Mouse (Mus musculus): ENCODE measurements around the gene Ippk.

Gene Ippk

DNA sequence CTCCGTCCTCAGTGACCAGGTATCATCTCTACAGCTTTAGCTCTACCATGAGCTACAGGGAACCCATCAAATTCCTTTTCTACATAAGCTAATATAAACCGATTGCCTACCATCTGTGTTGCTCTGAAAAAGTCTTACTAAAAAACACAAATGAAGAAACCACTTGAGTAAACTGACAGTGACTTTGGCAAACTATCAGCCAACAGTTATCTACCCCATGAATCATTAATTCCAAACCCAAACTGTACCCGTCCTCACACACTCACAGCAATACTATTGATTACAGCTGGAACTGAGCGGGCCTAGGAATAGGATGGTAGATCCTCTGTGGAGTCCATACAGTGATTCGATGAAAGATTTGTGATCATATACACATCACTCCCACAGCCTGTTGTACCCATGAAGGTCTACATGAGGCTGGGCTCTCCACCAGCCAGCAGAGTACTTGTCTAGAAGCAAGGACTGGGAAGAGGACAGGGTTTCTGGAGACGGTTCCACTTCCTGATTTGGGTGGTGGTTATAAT lies 57.9 kb downstream of the Ippk start:
- no peak for DNase-seq (ENCODE audit: extremely low read depth, insufficient read length, low spot score)

DNA sequence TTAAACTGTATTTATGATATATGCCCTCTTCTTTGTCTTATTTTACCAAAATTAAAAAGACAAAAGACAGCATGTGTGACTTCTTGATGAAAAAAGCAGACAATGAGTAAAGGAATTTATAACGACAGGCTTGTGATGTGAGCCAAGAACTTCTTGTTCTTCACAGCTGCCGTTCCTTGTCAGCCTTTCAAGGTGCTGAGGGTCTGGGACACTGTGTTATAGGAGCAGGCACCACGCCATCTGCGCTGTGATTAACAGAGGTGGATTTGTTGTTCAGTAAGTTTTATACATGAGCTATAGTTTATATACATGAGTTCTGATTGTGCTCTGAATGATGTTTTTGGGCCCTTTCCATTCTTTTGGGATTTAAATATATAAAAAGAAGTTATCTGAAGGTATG lies 58.4 kb downstream of the Ippk start:
- DNase-seq (ENCODE audit: extremely low read depth, insufficient read length, low spot score): no peak

DNA sequence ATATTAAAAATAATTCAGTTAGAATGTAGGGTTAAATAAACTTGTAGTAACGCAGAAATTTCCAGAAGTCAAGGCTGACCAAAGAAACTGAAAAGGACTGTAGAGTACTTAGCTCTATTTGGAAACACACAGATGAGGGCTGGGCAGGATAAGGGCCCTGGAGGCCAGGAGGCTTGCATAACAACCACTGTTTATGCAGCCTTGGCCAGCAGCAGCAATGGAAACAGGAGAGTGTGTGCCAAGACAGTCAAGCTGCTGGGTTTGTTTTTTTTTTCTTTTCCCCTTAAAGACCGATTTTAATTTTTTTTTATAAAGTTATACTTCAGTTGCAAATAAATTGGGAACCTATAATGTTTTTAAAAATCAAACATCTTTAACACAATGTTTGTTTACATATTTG lies 59.0 kb downstream of the Ippk start:
- DNase-seq (ENCODE audit: extremely low read depth, insufficient read length, low spot score): peak; percentile 24

DNA sequence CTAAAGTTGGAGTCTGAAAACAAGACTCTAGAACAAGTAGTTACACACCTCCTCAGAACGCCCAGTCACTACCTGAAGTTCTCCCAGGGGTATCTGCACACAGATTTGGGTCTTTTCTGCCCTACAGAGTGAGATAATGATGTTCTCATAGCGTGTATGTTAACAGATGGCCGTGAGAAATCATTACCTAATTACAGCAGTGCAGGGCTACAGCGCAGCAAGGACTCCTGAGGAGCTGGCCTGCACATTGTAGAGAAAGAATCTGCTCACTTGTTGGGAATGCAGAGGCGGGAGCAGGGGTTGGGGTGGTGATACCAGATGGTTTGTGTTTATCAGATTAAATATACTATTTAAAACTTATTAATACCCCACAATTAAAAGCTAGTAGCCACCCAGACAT lies 59.5 kb downstream of the Ippk start:
- no peak for DNase-seq (ENCODE audit: extremely low read depth, insufficient read length, low spot score)

DNA sequence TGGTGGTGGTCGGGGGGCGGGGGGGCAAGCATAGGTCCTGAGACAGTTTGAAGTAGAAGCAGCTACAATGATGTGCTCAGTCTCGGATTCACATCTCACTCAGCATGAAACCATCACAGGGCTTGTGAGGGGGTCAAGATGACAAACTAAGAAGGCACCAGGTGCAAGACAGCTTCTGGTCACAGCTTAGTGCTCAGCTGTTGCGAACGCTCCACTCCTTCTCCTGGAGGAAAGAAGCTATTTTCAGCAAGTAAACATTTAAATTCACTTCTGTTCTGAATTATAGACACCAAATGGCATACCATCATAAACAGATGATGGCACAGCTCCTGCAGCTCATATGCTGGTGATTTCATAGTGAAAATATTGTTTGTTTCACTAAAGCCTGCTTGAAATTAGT lies 64.3 kb downstream of the Ippk start:
- DNase-seq (ENCODE audit: extremely low read depth, insufficient read length, low spot score): no peak

DNA sequence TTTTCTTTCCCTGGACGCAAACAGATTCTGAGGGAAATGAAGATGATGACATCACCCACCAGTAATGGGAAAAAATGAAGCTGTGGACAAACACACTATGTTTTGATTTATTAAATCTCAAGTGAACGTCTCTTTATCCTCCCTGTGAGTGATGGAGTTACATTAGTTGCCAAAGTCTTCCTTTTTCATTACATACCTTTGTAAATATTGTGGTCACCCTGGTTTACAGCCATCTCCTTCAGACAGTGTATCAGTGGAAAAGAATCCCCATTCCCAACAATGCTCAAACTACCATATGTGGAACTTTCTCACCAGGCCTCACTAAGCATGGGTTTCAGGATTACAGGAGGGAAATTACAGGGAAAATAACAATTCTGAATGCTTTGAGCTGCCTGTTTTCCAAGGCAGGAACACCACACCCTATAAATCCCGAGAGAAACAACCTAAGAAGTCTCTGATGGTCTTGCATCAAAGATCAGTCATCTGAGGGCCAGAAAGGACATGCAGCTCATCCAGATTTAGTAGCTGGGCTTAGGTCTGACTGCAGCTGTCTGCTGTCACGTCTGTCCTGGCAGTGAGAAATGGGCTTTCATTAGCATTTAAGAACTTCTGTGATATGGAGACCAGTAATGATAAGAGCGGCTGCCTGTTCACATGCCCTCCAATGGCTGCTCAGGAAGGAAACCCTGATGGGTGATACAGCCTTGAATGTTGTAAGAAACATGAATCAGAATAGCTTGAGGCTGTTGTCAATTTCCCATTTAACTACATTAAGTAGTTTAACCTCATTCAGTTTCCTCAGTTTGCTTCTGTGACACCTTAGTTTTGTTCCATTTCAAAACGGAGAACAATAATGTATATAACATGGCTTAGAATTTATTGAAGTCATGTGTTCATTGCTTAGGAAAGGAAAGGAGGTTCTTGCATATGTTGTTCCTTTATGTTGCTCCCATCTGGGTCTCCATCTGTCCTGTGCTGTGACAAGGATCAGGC lies 71.6 kb downstream of the Ippk start, which contains the start of gene Tes3-ps:
Gene Tes3-ps, plus strand, starts transcription at position 943 of the 993 bp plus-strand sequence.
- DNase-seq (ENCODE audit: extremely low read depth, insufficient read length, low spot score): no peak

DNA sequence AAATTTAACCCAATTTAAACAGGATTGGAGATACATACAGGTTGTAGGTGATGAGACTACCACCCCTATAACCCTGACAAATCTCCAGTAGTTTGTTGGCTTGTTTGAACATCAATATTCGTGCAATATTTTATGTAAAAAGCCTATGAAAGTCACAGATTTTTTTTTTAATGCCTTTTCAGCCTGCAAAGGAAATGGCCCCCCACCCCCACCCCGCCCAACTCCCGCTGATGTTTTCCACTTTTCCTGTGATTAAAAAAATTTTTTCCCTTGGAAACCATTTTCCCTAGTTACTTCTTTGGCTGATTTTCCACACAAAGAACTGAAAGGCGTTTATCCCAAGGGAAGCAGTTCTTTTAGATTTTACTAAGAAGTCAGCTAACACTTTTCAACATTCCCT lies 83.5 kb downstream of the Ippk start, which contains the start of gene Ecm2:
Gene Ecm2, plus strand, starts transcription at position 301 of the 400 bp plus-strand sequence.
- DNase-seq (ENCODE audit: extremely low read depth, insufficient read length, low spot score): no peak

DNA sequence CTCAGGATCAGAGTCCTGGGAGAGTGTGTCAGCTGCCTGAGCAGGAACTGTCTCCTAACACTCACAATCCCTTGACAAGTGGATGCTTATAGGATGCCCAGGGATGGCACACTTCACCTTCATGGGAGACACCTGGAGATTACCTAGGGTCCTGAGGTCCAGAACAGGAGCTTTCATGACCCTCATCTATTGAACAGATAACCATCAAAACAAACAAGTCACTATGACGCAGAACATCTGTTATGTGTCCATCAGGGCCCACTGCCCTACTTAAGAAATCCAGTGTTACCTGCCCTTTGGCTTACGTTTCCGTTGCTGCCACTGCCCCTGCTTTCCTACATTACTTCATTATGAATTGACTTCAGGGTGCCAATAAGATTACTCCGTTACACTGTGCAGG lies 84.7 kb downstream of the Ippk start:
- DNase-seq (ENCODE audit: extremely low read depth, insufficient read length, low spot score): no peak

DNA sequence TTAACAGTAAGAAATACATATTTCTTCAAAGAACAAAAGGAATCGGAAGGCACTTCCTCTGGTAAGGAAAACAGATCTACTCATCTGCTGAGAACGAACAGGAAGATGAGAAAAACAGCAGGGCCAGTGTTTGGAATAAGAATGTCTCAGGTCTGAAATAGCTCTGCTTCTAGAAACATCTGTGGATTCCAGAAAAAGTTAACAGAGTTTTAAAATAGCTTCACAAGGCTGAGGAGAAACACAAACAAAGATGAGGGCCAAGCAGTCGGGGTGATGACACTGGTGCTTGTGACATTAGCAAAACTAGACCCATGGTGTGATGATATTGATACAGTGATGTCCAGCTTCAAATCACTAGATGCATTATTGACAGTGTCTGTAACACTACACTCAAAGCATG lies 86.1 kb downstream of the Ippk start:
- DNase-seq (ENCODE audit: extremely low read depth, insufficient read length, low spot score): no peak
